Mouse (Mus musculus): ENCODE measurements at regions not wholly inside any gene's neighbourhood (a gene's known extent, or its start where the extent isn't known, plus 50 kb on each side); places are given as distances from the start of the nearest gene placed in this dataset.
A peak's percentile ranks its signal among the peaks of the same experiment; 100 is the strongest.

- no peak overlapping the region for H3K9ac ChIP-seq (ENCODE audit: low read length)
- H3K36me3 ChIP-seq (ENCODE audit: control insufficient read depth, insufficient read depth, low read length), result no peaks in the 10 kb centered on the region
- no peak overlapping the region for H3K4me3 ChIP-seq (ENCODE audit: low read depth, low read length)
- no peaks in the 10 kb centered on the region for H3K9me3 ChIP-seq (ENCODE audit: control insufficient read depth, low read length)
- no peak overlapping the region for H3K27ac ChIP-seq (replicated peaks; ENCODE audit: low read depth, low read length)
- DNase-seq (ENCODE audit: low spot score) (no peak), ATAC-seq (ENCODE audit: insufficient number of reproducible peaks, low FRiP score, low TSS enrichment, low read depth) (no peak)
- H3K4me1 ChIP-seq (ENCODE audit: control insufficient read depth, insufficient read depth, low read length), result no peaks in the 10 kb centered on the region
- no peak overlapping the region for H3K4me2 ChIP-seq (ENCODE audit: low read depth, severe bottlenecking)
- H3K27me3 ChIP-seq (ENCODE audit: control insufficient read depth, insufficient read depth, low read length), result no peaks in the 10 kb centered on the region
Measured at GRCm38 (mm10) chr10:38419771-38420170, 401.8 kb downstream of the Rfpl4b start.

DNA sequence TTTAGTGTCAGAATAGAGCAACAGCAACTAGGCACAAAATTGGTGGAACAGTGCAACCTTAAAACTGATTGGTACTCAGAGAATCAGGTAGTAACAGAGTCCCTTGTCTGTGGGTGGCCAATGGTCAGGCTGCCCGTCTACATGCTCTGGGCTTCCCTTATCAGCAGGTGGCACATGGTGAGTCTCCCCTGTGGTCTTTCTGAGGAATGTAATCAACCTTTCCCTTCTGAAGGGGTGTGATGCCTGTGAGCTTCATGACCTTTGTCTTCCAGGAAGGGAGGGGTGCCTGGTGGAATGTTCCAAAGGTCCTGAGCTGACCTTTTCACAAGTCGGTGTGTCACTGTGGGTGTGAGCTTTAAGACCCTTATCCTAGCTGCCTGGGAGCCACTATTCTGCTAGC is 438.4 kb downstream of the Rfpl4b start:
- DNase-seq (ENCODE audit: low spot score), result no peak
- Histone ChIP-seq H3K27ac (replicated peaks; ENCODE audit: low read depth, low read length) (no peak overlapping the region), H3K36me3 (ENCODE audit: control insufficient read depth, insufficient read depth, low read length) (no peaks in the 10 kb centered on the region), H3K4me2 (ENCODE audit: low read depth, severe bottlenecking) (no peak overlapping the region), H3K27me3 (ENCODE audit: control insufficient read depth, insufficient read depth, low read length) (no peaks in the 10 kb centered on the region), H3K4me3 (ENCODE audit: low read depth, low read length) (no peak overlapping the region), H3K9me3 (ENCODE audit: control insufficient read depth, low read length) (no peaks in the 10 kb centered on the region), H3K9ac (ENCODE audit: low read length) (no peak overlapping the region), H3K4me1 (ENCODE audit: control insufficient read depth, insufficient read depth, low read length) (no peaks in the 10 kb centered on the region)
- 63% methylated on average over 2 of the region's 2 CpGs for WGBS
- no peak for ATAC-seq (ENCODE audit: insufficient number of reproducible peaks, low FRiP score, low TSS enrichment, low read depth)

GRCm38 (mm10) chr10:38381873-38382296 is 439.7 kb downstream of the Rfpl4b start:
- 92% methylated on average over 7 of the region's 7 CpGs for WGBS
- Histone ChIP-seq H3K9ac (ENCODE audit: low read length) (no peak overlapping the region), H3K27ac (replicated peaks; ENCODE audit: low read depth, low read length) (no peak overlapping the region), H3K4me1 (ENCODE audit: control insufficient read depth, insufficient read depth, low read length) (no peaks in the 10 kb centered on the region), H3K36me3 (ENCODE audit: control insufficient read depth, insufficient read depth, low read length) (no peaks in the 10 kb centered on the region), H3K4me2 (ENCODE audit: low read depth, severe bottlenecking) (no peak overlapping the region), H3K27me3 (ENCODE audit: control insufficient read depth, insufficient read depth, low read length) (no peaks in the 10 kb centered on the region), H3K9me3 (ENCODE audit: control insufficient read depth, low read length) (no peaks in the 10 kb centered on the region), H3K4me3 (ENCODE audit: low read depth, low read length) (no peak overlapping the region)
- no peak for DNase-seq (ENCODE audit: low spot score)
- ATAC-seq (ENCODE audit: insufficient number of reproducible peaks, low FRiP score, low TSS enrichment, low read depth), result no peak

GRCm38 (mm10) chr10:38380388-38380787 is 441.2 kb downstream of the Rfpl4b start:
- 88% methylated on average over 2 of the region's 2 CpGs for WGBS
- no peaks in the 10 kb centered on the region for H3K27me3 ChIP-seq (ENCODE audit: control insufficient read depth, insufficient read depth, low read length)
- H3K4me2 ChIP-seq (ENCODE audit: low read depth, severe bottlenecking), result no peak overlapping the region
- no peaks in the 10 kb centered on the region for H3K36me3 ChIP-seq (ENCODE audit: control insufficient read depth, insufficient read depth, low read length)
- DNase-seq (ENCODE audit: low spot score) (no peak), ATAC-seq (ENCODE audit: insufficient number of reproducible peaks, low FRiP score, low TSS enrichment, low read depth) (no peak)
- no peaks in the 10 kb centered on the region for H3K4me1 ChIP-seq (ENCODE audit: control insufficient read depth, insufficient read depth, low read length)
- H3K27ac ChIP-seq (replicated peaks; ENCODE audit: low read depth, low read length), result no peak overlapping the region
- no peak overlapping the region for H3K4me3 ChIP-seq (ENCODE audit: low read depth, low read length)
- H3K9ac ChIP-seq (ENCODE audit: low read length), result no peak overlapping the region
- no peaks in the 10 kb centered on the region for H3K9me3 ChIP-seq (ENCODE audit: control insufficient read depth, low read length)

GRCm38 (mm10) chr10:38366776-38367175 is 454.8 kb downstream of the Rfpl4b start:
- no peaks in the 10 kb centered on the region for H3K27me3 ChIP-seq (ENCODE audit: control insufficient read depth, insufficient read depth, low read length)
- H3K4me2 ChIP-seq (ENCODE audit: low read depth, severe bottlenecking), result no peak overlapping the region
- no peaks in the 10 kb centered on the region for H3K4me1 ChIP-seq (ENCODE audit: control insufficient read depth, insufficient read depth, low read length)
- H3K9me3 ChIP-seq (ENCODE audit: control insufficient read depth, low read length), result no peaks in the 10 kb centered on the region
- H3K9ac ChIP-seq (ENCODE audit: low read length), result no peak overlapping the region
- ATAC-seq (ENCODE audit: insufficient number of reproducible peaks, low FRiP score, low TSS enrichment, low read depth) (no peak), DNase-seq (ENCODE audit: low spot score) (no peak)
- H3K4me3 ChIP-seq (ENCODE audit: low read depth, low read length), result no peak overlapping the region
- WGBS, result 86% methylated on average over 2 of the region's 2 CpGs
- H3K27ac ChIP-seq (replicated peaks; ENCODE audit: low read depth, low read length), result no peak overlapping the region
- no peaks in the 10 kb centered on the region for H3K36me3 ChIP-seq (ENCODE audit: control insufficient read depth, insufficient read depth, low read length)

DNA sequence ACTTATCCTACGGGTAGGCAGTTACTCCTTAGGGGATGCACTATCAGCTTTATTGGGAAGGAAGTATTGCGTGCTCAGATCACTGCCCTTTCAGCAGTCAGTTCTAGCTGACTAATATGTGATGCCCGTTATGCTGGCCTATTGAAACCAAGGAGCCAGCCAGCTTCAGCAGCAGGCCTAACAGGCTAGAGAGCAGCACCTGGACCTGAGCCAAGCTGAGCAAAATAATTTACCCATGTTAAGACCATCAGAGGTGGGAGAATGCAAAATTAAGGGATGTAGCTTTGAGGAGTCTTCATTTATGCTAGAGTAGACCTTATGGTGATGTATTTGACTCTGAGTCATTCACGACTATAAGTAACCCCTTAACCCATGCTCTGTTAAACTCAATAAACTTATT is 456.7 kb downstream of the Rfpl4b start:
- no peaks in the 10 kb centered on the region for H3K4me1 ChIP-seq (ENCODE audit: control insufficient read depth, insufficient read depth, low read length)
- DNase-seq (ENCODE audit: low spot score), result no peak
- H3K36me3 ChIP-seq (ENCODE audit: control insufficient read depth, insufficient read depth, low read length), result no peaks in the 10 kb centered on the region
- ATAC-seq (ENCODE audit: insufficient number of reproducible peaks, low FRiP score, low TSS enrichment, low read depth), result no peak
- 85% methylated on average over 4 of the region's 4 CpGs for WGBS
- H3K9me3 ChIP-seq (ENCODE audit: control insufficient read depth, low read length), result no peaks in the 10 kb centered on the region
- no peak overlapping the region for H3K4me3 ChIP-seq (ENCODE audit: low read depth, low read length)
- H3K27me3 ChIP-seq (ENCODE audit: control insufficient read depth, insufficient read depth, low read length), result no peaks in the 10 kb centered on the region
- no peak overlapping the region for H3K4me2 ChIP-seq (ENCODE audit: low read depth, severe bottlenecking)
- no peak overlapping the region for H3K27ac ChIP-seq (replicated peaks; ENCODE audit: low read depth, low read length)
- no peak overlapping the region for H3K9ac ChIP-seq (ENCODE audit: low read length)

DNA sequence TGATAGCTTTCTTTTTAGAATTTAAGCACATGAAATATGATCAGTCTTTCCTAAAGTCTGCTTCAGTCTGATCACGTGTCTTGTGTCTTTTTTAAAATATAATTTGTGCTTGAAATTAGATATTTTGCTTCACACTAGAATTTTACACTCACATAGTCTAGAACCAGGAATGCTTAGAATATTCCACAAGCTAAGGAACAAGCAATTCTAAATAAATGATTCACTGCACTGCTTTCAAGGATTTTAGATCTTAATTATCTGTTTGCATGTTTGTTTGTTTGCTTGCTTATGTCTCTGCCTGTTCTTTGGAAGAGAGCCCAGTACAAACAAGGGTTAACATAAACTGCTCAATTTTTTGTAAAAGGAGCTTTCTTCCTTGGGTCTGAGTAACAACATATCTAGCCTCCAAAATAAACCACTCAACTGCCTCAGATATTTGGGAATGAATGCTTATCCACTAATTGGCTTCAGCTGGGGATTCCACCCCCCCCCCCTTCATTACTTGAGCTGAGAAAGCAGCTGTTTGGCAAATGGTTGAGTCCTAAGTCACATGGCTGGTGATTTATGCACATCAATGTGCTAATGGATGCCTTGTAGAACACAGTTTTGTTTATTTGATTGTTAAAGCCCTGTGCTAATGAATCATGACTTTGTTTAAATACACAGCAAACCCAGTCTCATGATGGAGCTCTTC is 463.9 kb downstream of the Rfpl4b start:
- Histone ChIP-seq H3K4me3 (ENCODE audit: low read depth, low read length) (no peak overlapping the region), H3K27me3 (ENCODE audit: control insufficient read depth, insufficient read depth, low read length) (no peaks in the 10 kb centered on the region), H3K4me2 (ENCODE audit: low read depth, severe bottlenecking) (no peak overlapping the region), H3K4me1 (ENCODE audit: control insufficient read depth, insufficient read depth, low read length) (peaks cover 4% of the 10 kb centered on the region; the same call in 1 of the 2 replicates), H3K27ac (replicated peaks; ENCODE audit: low read depth, low read length) (no peak overlapping the region), H3K9me3 (ENCODE audit: control insufficient read depth, low read length) (no peaks in the 10 kb centered on the region), H3K9ac (ENCODE audit: low read length) (no peak overlapping the region), H3K36me3 (ENCODE audit: control insufficient read depth, insufficient read depth, low read length) (no peaks in the 10 kb centered on the region)
- ATAC-seq (ENCODE audit: insufficient number of reproducible peaks, low FRiP score, low TSS enrichment, low read depth) (no peak), DNase-seq (ENCODE audit: low spot score) (peak; percentile 36)
- 61% methylated on average over 1 of the region's 1 CpGs for WGBS

DNA sequence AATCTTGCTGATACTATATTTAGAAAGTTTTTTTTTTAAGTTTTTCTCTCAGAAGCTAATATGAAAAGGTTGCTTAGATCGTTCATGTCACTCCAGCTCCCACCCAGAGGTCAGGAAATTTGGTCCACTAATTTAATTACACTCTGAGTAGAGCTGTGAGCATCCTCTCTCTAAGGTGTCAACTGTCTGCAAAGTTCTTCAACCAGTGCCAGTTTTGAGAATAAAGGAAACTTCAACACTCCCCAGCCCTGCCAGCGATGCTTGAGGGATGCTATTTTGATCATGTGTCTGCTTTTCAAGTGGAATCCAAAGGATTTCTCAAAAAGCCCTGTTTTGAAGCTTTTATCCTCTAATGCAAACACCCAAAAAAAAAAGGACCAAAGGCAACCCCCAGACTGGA is 467.6 kb downstream of the Rfpl4b start:
- 57% methylated on average over 2 of the region's 2 CpGs for WGBS
- no peak for ATAC-seq (ENCODE audit: insufficient number of reproducible peaks, low FRiP score, low TSS enrichment, low read depth)

GRCm38 (mm10) chr10:38353526-38353925 is 468.1 kb downstream of the Rfpl4b start:
- no peaks in the 10 kb centered on the region for H3K36me3 ChIP-seq (ENCODE audit: control insufficient read depth, insufficient read depth, low read length)
- no peak overlapping the region for H3K9ac ChIP-seq (ENCODE audit: low read length)
- H3K27ac ChIP-seq (replicated peaks; ENCODE audit: low read depth, low read length), result no peak overlapping the region
- H3K4me3 ChIP-seq (ENCODE audit: low read depth, low read length), result no peak overlapping the region
- no peak overlapping the region for H3K4me2 ChIP-seq (ENCODE audit: low read depth, severe bottlenecking)
- no peaks in the 10 kb centered on the region for H3K27me3 ChIP-seq (ENCODE audit: control insufficient read depth, insufficient read depth, low read length)
- H3K4me1 ChIP-seq (ENCODE audit: control insufficient read depth, insufficient read depth, low read length), result peaks cover 4% of the 10 kb centered on the region; the same call in 1 of the 2 replicates
- WGBS, result 73% methylated on average over 5 of the region's 5 CpGs
- H3K9me3 ChIP-seq (ENCODE audit: control insufficient read depth, low read length), result no peaks in the 10 kb centered on the region
- ATAC-seq (ENCODE audit: insufficient number of reproducible peaks, low FRiP score, low TSS enrichment, low read depth), result no peak
- DNase-seq (ENCODE audit: low spot score), result no peak

More for the DNA sequence above, 467.6 kb downstream of the Rfpl4b start:
- no peak overlapping the region for H3K9ac ChIP-seq (ENCODE audit: low read length)
- H3K4me2 ChIP-seq (ENCODE audit: low read depth, severe bottlenecking), result no peak overlapping the region
- H3K27ac ChIP-seq (replicated peaks; ENCODE audit: low read depth, low read length), result no peak overlapping the region
- no peaks in the 10 kb centered on the region for H3K9me3 ChIP-seq (ENCODE audit: control insufficient read depth, low read length)
- no peaks in the 10 kb centered on the region for H3K36me3 ChIP-seq (ENCODE audit: control insufficient read depth, insufficient read depth, low read length)
- no peak for DNase-seq (ENCODE audit: low spot score)
- peaks cover 4% of the 10 kb centered on the region; the same call in 1 of the 2 replicates for H3K4me1 ChIP-seq (ENCODE audit: control insufficient read depth, insufficient read depth, low read length)
- no peaks in the 10 kb centered on the region for H3K27me3 ChIP-seq (ENCODE audit: control insufficient read depth, insufficient read depth, low read length)
- no peak overlapping the region for H3K4me3 ChIP-seq (ENCODE audit: low read depth, low read length)
